Mouse (Mus musculus) liver, embryonic 16.5 days (tissue): ENCODE measurements at regions not wholly inside any gene's neighbourhood (a gene's known extent, or its start where the extent isn't known, plus 50 kb on each side); places are given as distances from the start of the nearest gene placed in this dataset.

ENCODE experiments used
- ATAC-seq: fragments of 200-750 bp; cut with Nextera tagmentation; 2 replicates; pipeline ENCODE4 v1.8.0; 2017; ENCODE audit warnings: low read depth, mild to moderate bottlenecking, moderate number of reproducible peaks, moderate library complexity
- H3K27ac ChIP-seq: fragments of 300-500 bp; sonication (generic); 2 replicates; pipeline ENCODE4 v1.5.1; 2014; ENCODE audit warnings: mild to moderate bottlenecking, low read length
- H3K27me3 ChIP-seq: fragments of 300-500 bp; sonication (generic); 2 replicates; pipeline ENCODE4 v1.6.1; 2014; ENCODE audit warnings: low read depth, low read length, mixed read lengths; ENCODE audit not compliant: control insufficient read depth, insufficient read depth
- H3K36me3 ChIP-seq: fragments of 300-500 bp; sonication (generic); 2 replicates; pipeline ENCODE4 v1.6.1; 2014; ENCODE audit warnings: mild to moderate bottlenecking; ENCODE audit not compliant: control insufficient read depth, insufficient read depth
- H3K4me1 ChIP-seq: fragments of 300-500 bp; sonication (generic); 2 replicates; pipeline ENCODE4 v1.6.1; 2014; ENCODE audit warnings: low read depth, low read length, mixed read lengths; ENCODE audit not compliant: control insufficient read depth
- H3K4me2 ChIP-seq: fragments of 300-500 bp; sonication (generic); 2 replicates; pipeline ENCODE4 v1.6.1; 2014; ENCODE audit warnings: low read depth, low read length, mixed read lengths
- H3K4me3 ChIP-seq: fragments of 300-500 bp; sonication (generic); 2 replicates; pipeline ENCODE4 v1.5.1; 2014; ENCODE audit warnings: low read depth, mild to moderate bottlenecking, low read length
- H3K9ac ChIP-seq: fragments of 300-500 bp; sonication (generic); 2 replicates; pipeline ENCODE4 v1.6.1; 2014; ENCODE audit warnings: low read depth, low read length
- H3K9me3 ChIP-seq: fragments of 300-500 bp; sonication (generic); replicated peaks from 2 replicates; pipeline ENCODE4 v1.6.1; 2016; ENCODE audit warnings: low read length; ENCODE audit not compliant: control insufficient read depth
- WGBS: fragments of 180-500 bp; shearing (Covaris S2); extraction: QIAGEN DNeasy Blood & Tissue Kit; methylation state at CpG from one replicate; pipeline ENCODE4 v1.1.7; 2014; ENCODE audit not compliant: insufficient replicate concordance; 5-methylcytosine and 5-hydroxymethylcytosine counted together

GRCm38 (mm10) chr1:73820701-73821100, 303.5 kb downstream of the Tns1 start:
- Histone ChIP-seq H3K9ac (no peak overlapping the region), H3K4me2 (no peak overlapping the region), H3K36me3 (no peaks in the 10 kb centered on the region), H3K27me3 (no peaks in the 10 kb centered on the region), H3K27ac (no peak overlapping the region), H3K4me1 (no peaks in the 10 kb centered on the region), H3K9me3 (no peaks in the 10 kb centered on the region), H3K4me3 (no peak overlapping the region)
- ATAC-seq: no peak
- 61% methylated on average over 7 of the region's 7 CpGs for WGBS

- 66% methylated on average over 3 of the region's 3 CpGs for WGBS
- ATAC-seq: no peak
- no peaks in the 10 kb centered on the region for H3K27me3 ChIP-seq
- H3K27ac ChIP-seq: no peak overlapping the region
- H3K36me3 ChIP-seq: no peaks in the 10 kb centered on the region
- no peak overlapping the region for H3K9ac ChIP-seq
- no peaks in the 10 kb centered on the region for H3K4me1 ChIP-seq
- H3K4me3 ChIP-seq: no peak overlapping the region
- H3K4me2 ChIP-seq: no peak overlapping the region
- H3K9me3 ChIP-seq: no peaks in the 10 kb centered on the region
Observed at GRCm38 (mm10) chr1:73807206-73807605, 317.0 kb downstream of the Tns1 start.

GRCm38 (mm10) chr1:73805156-73805555, 319.1 kb downstream of the Tns1 start:
- Histone ChIP-seq H3K4me1 (no peaks in the 10 kb centered on the region), H3K36me3 (no peaks in the 10 kb centered on the region), H3K4me2 (no peak overlapping the region), H3K9ac (no peak overlapping the region), H3K9me3 (no peaks in the 10 kb centered on the region), H3K27ac (no peak overlapping the region), H3K4me3 (no peak overlapping the region), H3K27me3 (no peaks in the 10 kb centered on the region)
- WGBS: 65% methylated on average over 9 of the region's 9 CpGs
- no peak for ATAC-seq

GRCm38 (mm10) chr1:73799996-73800395, 324.3 kb downstream of the Tns1 start:
- H3K9me3 ChIP-seq: no peaks in the 10 kb centered on the region
- WGBS: 60% methylated on average over 1 of the region's 1 CpGs
- ATAC-seq: no peak

GRCm38 (mm10) chr1:73799246-73799645, 325.0 kb downstream of the Tns1 start:
- ATAC-seq: no peak
- no peaks in the 10 kb centered on the region for H3K36me3 ChIP-seq
- 61% methylated on average over 8 of the region's 8 CpGs for WGBS

More at GRCm38 (mm10) chr1:73799996-73800395, 324.3 kb downstream of the Tns1 start:
- no peak overlapping the region for H3K4me2 ChIP-seq
- no peak overlapping the region for H3K27ac ChIP-seq
- H3K27me3 ChIP-seq: no peaks in the 10 kb centered on the region
- H3K9ac ChIP-seq: no peak overlapping the region
- H3K4me3 ChIP-seq: no peak overlapping the region
- no peaks in the 10 kb centered on the region for H3K36me3 ChIP-seq
- H3K4me1 ChIP-seq: no peaks in the 10 kb centered on the region

GRCm38 (mm10) chr1:73797858-73798257, 326.4 kb downstream of the Tns1 start:
- H3K27me3 ChIP-seq: no peaks in the 10 kb centered on the region
- ATAC-seq: no peak
- no peaks in the 10 kb centered on the region for H3K36me3 ChIP-seq
- H3K27ac ChIP-seq: no peak overlapping the region
- H3K9me3 ChIP-seq: no peaks in the 10 kb centered on the region
- no peak overlapping the region for H3K4me3 ChIP-seq
- no peak overlapping the region for H3K9ac ChIP-seq
- no peaks in the 10 kb centered on the region for H3K4me1 ChIP-seq
- 67% methylated on average over 2 of the region's 2 CpGs for WGBS
- no peak overlapping the region for H3K4me2 ChIP-seq

More at GRCm38 (mm10) chr1:73799246-73799645, 325.0 kb downstream of the Tns1 start:
- H3K9me3 ChIP-seq: no peaks in the 10 kb centered on the region
- no peak overlapping the region for H3K4me2 ChIP-seq
- no peaks in the 10 kb centered on the region for H3K4me1 ChIP-seq
- no peaks in the 10 kb centered on the region for H3K27me3 ChIP-seq
- no peak overlapping the region for H3K9ac ChIP-seq
- H3K4me3 ChIP-seq: no peak overlapping the region
- H3K27ac ChIP-seq: no peak overlapping the region

GRCm38 (mm10) chr1:73797413-73797812, 326.8 kb downstream of the Tns1 start:
- ATAC-seq: no peak
- Histone ChIP-seq H3K27me3 (no peaks in the 10 kb centered on the region), H3K4me2 (no peak overlapping the region), H3K9ac (no peak overlapping the region), H3K9me3 (no peaks in the 10 kb centered on the region), H3K36me3 (no peaks in the 10 kb centered on the region), H3K4me3 (no peak overlapping the region), H3K4me1 (no peaks in the 10 kb centered on the region), H3K27ac (no peak overlapping the region)
- 58% methylated on average over 2 of the region's 2 CpGs for WGBS

GRCm38 (mm10) chr1:73793871-73794270, 330.4 kb downstream of the Tns1 start:
- ATAC-seq: no peak
- WGBS: 59% methylated on average over 4 of the region's 4 CpGs

GRCm38 (mm10) chr1:73793256-73793655, 331.0 kb downstream of the Tns1 start:
- H3K36me3 ChIP-seq: no peaks in the 10 kb centered on the region
- no peak overlapping the region for H3K4me3 ChIP-seq
- H3K9me3 ChIP-seq: no peaks in the 10 kb centered on the region
- H3K4me1 ChIP-seq: no peaks in the 10 kb centered on the region
- 48% methylated on average over 3 of the region's 3 CpGs for WGBS
- no peak overlapping the region for H3K9ac ChIP-seq
- H3K4me2 ChIP-seq: no peak overlapping the region
- no peaks in the 10 kb centered on the region for H3K27me3 ChIP-seq
- no peak for ATAC-seq
- no peak overlapping the region for H3K27ac ChIP-seq

More at GRCm38 (mm10) chr1:73793871-73794270, 330.4 kb downstream of the Tns1 start:
- Histone ChIP-seq H3K36me3 (no peaks in the 10 kb centered on the region), H3K4me2 (no peak overlapping the region), H3K9ac (no peak overlapping the region), H3K27me3 (no peaks in the 10 kb centered on the region), H3K27ac (no peak overlapping the region), H3K4me3 (no peak overlapping the region), H3K4me1 (no peaks in the 10 kb centered on the region), H3K9me3 (no peaks in the 10 kb centered on the region)
